Mouse (Mus musculus) cortical plate, adult 2 months (tissue): ENCODE data around the gene Gclm. TPM values are rescaled to one million over a fixed set of nuclear protein-coding genes. Genes with fewer than 3 reads are reported as not detected.
"Not testable (repeated sequence)": the region's sequence is repeated elsewhere in the genome, so short reads cannot be mapped to it uniquely, and the experiment has no call there.

Source experiments
- H3K27ac ChIP-seq: fragments of 200-500 bp; 2 replicates; pipeline ENCODE4 v1.5.1; 2012; ENCODE audit warnings: low read length, control low read depth, inconsistent platforms; ENCODE audit not compliant: insufficient read depth
- H3K4me1 ChIP-seq: fragments of 200-500 bp; 2 replicates; pipeline ENCODE4 v1.6.1; 2011; ENCODE audit warnings: low read length; ENCODE audit not compliant: control insufficient read depth, insufficient read depth
- H3K4me3 ChIP-seq: fragments of 200-500 bp; 2 replicates; pipeline ENCODE4 v1.5.1; 2011; ENCODE audit warnings: mild to moderate bottlenecking, low read length, control low read depth; ENCODE audit not compliant: insufficient read depth
- CTCF ChIP-seq: fragments of 200-500 bp; IDR thresholded peaks from 2 replicates; pipeline ENCODE4 v1.5.1; 2011; ENCODE audit warnings: mild to moderate bottlenecking, control low read depth, low read length; ENCODE audit not compliant: insufficient read depth; ENCODE audit errors: extremely low read depth
- POLR2A ChIP-seq: fragments of 200-500 bp; IDR thresholded peaks from 2 replicates; pipeline ENCODE4 v1.6.1; 2011; ENCODE audit warnings: mild to moderate bottlenecking, low read length, control low read depth; ENCODE audit not compliant: insufficient read depth; ENCODE audit errors: extremely low read depth
- polyA plus RNA-seq: library from polyadenylated mRNA; depleted of rRNA; stranded (reverse); fragments of >200 nt; gene quantifications from 2 replicates; pipeline ENCODE4 v1.2.3, GENCODE M21; 2012

The Gclm gene
- polyA plus RNA-seq, 1 experiment: 49.5 TPM

DNA sequence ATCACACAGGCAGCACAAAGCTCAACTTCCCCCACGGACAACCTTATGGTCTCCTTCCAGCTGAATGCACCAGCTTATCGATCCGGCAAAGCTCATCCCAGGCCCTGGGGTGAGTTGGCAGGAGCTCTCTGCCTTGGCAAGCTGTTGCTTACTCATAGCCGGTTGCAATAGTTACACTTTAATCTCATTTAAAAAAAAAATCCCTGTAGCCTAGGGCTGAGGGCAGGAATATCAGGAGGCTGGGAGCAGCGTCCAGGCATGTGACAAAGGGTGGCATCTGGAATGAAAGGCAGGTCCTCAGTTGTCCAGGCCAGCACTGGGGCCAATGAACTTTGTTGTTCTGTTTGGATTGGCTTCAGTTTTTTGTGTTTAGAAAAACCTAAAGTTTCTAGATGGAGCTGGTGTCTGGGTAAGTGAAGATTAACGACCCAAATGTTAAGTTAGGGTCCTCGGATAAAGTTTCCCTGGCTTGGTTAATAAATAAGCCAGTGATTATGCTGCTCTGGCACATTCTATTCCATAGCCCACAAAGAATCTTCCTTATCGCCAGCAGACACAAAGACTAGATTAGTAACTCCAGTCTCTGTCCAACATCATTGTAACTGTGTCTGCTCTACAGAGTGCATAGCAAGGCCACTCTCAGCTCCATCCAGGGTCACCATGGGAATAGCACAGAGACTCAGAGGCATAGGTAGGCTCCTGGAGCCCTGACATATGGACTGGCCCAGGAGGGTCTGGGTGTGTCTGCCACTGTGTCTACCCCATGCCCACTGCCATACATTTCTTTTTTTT, 38.9 kb upstream of the Gclm start:
- no peak for TF ChIP-seq CTCF
- no peak for TF ChIP-seq POLR2A
- no peak overlapping the region for H3K4me3 ChIP-seq
- H3K27ac ChIP-seq: no peak overlapping the region
- no peaks in the 10 kb centered on the region for H3K4me1 ChIP-seq

GRCm38 (mm10) chr3:122207766-122208165, 37.6 kb upstream of the Gclm start:
- H3K27ac ChIP-seq: no peak overlapping the region
- no peak for TF ChIP-seq POLR2A
- TF ChIP-seq CTCF: no peak
- H3K4me3 ChIP-seq: no peak overlapping the region
- no peaks in the 10 kb centered on the region for H3K4me1 ChIP-seq

- Histone ChIP-seq H3K4me1 (no peaks in the 10 kb centered on the region), H3K4me3 (no peak overlapping the region), H3K27ac (no peak overlapping the region)
- TF ChIP-seq CTCF (no peak), POLR2A (no peak)
Measured at GRCm38 (mm10) chr3:122208296-122209225, 36.8 kb upstream of the Gclm start.

GRCm38 (mm10) chr3:122209511-122209910, 35.8 kb upstream of the Gclm start:
- H3K27ac ChIP-seq: no peak overlapping the region
- no peaks in the 10 kb centered on the region for H3K4me1 ChIP-seq
- no peak overlapping the region for H3K4me3 ChIP-seq
- no peak for TF ChIP-seq POLR2A

DNA sequence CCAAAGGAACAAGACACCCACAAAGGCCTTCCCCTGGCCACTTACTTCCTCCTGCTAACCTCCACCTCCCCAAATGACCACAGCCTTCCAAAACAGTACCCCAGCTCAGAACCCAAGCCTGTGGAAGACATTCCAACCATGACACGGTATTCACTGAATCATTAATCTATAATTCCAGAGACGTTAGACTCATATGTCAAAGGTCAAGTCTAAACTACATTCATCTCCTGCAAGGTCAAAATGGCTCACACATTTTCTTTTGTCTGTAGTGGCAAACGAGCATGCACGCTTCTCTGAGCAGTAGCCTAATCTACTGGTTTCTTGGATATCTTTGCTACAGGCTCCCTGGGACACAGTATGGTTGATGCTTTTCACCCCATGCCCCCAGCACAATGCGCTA, 34.9 kb upstream of the Gclm start:
- Histone ChIP-seq H3K4me1 (no peaks in the 10 kb centered on the region), H3K4me3 (no peak overlapping the region), H3K27ac (no peak overlapping the region)
- TF ChIP-seq CTCF (no peak), POLR2A (no peak)

- TF ChIP-seq POLR2A (no peak), CTCF (no peak)
- Histone ChIP-seq H3K4me3 (no peak overlapping the region), H3K27ac (no peak overlapping the region), H3K4me1 (no peaks in the 10 kb centered on the region)
Measured at GRCm38 (mm10) chr3:122210846-122211245, 34.5 kb upstream of the Gclm start.

GRCm38 (mm10) chr3:122211446-122212125, 33.8 kb upstream of the Gclm start:
- Histone ChIP-seq H3K27ac (no peak overlapping the region), H3K4me1 (no peaks in the 10 kb centered on the region), H3K4me3 (no peak overlapping the region)
- TF ChIP-seq POLR2A (no peak), CTCF (no peak)

DNA sequence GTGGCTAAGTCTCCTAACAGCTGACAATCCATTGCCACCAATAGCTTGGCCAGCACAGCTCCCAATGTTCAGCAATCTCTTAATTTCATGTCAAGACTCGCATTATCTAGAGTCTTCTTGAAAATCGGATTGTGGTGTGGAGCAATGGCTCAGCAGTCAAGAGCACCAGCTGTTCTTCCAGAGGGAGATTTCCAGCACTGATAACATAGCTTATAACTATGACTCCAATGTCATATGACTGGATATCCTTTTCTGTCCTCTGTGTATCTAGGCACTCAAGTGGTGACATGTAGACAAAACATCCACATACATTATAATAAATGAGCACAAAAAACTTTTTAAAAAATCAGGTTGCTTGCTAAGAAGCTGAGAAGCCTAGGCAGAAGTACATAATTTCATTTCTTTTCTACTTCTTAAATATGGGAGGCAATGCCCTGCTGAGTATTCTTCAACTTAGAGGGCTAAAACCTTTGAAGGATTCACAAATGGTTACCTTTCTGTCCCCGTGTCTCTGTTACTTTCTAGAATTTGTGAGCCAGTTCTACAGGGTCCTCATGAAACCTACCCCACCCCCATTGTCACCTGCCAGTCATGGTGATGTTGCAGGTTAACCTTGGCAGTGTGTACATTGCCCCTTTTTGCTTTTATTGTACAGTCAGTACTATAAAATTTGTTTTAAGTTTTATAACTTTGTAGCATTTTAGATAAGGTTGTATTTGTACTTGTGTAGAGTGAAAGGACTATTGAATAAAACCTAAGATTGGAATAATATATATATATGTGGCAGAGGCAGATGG, 23.9 kb upstream of the Gclm start:
- H3K27ac ChIP-seq: no peak overlapping the region
- TF ChIP-seq CTCF (no peak), POLR2A (no peak)
- no peak overlapping the region for H3K4me3 ChIP-seq
- no peaks in the 10 kb centered on the region for H3K4me1 ChIP-seq

GRCm38 (mm10) chr3:122226972-122227371, 18.4 kb upstream of the Gclm start:
- H3K4me3 ChIP-seq, H3K27ac ChIP-seq, H3K4me1 ChIP-seq: not testable (repeated sequence)
